Mouse (Mus musculus) heart, postnatal 0 days (tissue): ENCODE measurements at regions not wholly inside any gene's neighbourhood (a gene's known extent, or its start where the extent isn't known, plus 50 kb on each side); places are given as distances from the start of the nearest gene placed in this dataset.

Experiments
- CTCF ChIP-seq: IDR thresholded peaks from 2 replicates; pipeline ENCODE4 v1.5.1; 2016; ENCODE audit warnings: antibody characterized with exemption, control low read depth, low read depth
- EP300 ChIP-seq: IDR thresholded peaks from 2 replicates; pipeline ENCODE4 v1.6.1; 2016; ENCODE audit warnings: antibody characterized with exemption, low read depth

DNA sequence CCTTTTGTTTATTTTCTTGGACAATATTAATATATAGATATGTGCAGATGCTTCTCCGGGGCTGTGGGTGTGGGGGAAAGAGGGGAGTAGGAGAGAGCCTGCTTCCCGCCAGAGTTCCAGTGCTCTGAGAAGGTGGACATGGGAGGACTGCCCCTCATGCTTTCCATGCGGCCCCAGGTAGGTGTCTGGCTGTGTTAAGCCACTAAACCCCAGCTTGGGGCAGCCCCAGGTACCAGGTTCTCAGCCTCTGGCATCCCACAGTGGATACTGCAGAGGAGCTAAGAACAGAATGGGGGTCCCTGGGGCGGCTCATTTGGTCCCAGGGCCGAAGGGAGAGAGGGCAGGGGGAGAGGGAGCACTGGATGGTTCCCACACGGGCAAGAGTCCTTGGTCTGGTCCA lies 361.9 kb upstream of the Hs6st1 start:
- TF ChIP-seq CTCF (no peak), EP300 (no peak)
